Mouse (Mus musculus): ENCODE results near the gene Rtkn.
A peak's percentile ranks its signal among the peaks of the same experiment; 100 is the strongest.

- no peak; the same call in 1 of the 2 replicates for TF ChIP-seq CTCF (IDR thresholded peaks at IDR 0.05; ENCODE audit: borderline replicate concordance, insufficient read depth, low read depth, low read length)
- peak; percentile 90; the same call in 1 of the 2 replicates for TF ChIP-seq POLR2A (IDR thresholded peaks at IDR 0.05; ENCODE audit: borderline replicate concordance, insufficient read depth, low read length)
Observed at GRCm38 (mm10) chr6:83185895-83186861, 50.9 kb downstream of the Rtkn start.

Measured in cerebellum, adult 2 months (tissue).